Mouse (Mus musculus) myocyte (in vitro differentiated cells): ENCODE data around the gene Rnf186. TPM values are rescaled to one million over a fixed set of nuclear protein-coding genes. Genes with fewer than 3 reads are reported as not detected.
"Not testable (repeated sequence)": the region's sequence is repeated elsewhere in the genome, so short reads cannot be mapped to it uniquely, and the experiment has no call there.

Experiments
- H3K27me3 ChIP-seq: one replicate; pipeline ENCODE4 v1.6.1; 2011; ENCODE audit not compliant: control insufficient read depth, insufficient read depth, insufficient read length
- H3K36me3 ChIP-seq: one replicate; pipeline ENCODE4 v1.6.1; 2011; ENCODE audit not compliant: control insufficient read depth, insufficient read depth
- H3K4me2 ChIP-seq: one replicate; pipeline ENCODE4 v1.6.1; 2011; ENCODE audit warnings: low read depth, control low read depth
- H3K4me3 ChIP-seq: one replicate; pipeline ENCODE4 v1.5.1; 2011; ENCODE audit warnings: mild to moderate bottlenecking, control low read depth, moderate library complexity
- H3K79me2 ChIP-seq: one replicate; pipeline ENCODE4 v1.6.1; 2011; ENCODE audit not compliant: control insufficient read depth, insufficient read depth
- H3ac ChIP-seq: one replicate; pipeline ENCODE4 v1.6.1; 2011; ENCODE audit not compliant: control insufficient read depth, insufficient read length
- CEBPB ChIP-seq: IDR thresholded peaks from 2 replicates; pipeline ENCODE4 v1.6.1; 2011; ENCODE audit warnings: mild to moderate bottlenecking, moderate library complexity; ENCODE audit not compliant: poor library complexity, insufficient read depth, severe bottlenecking
- E2F4 ChIP-seq: IDR thresholded peaks from one replicate; pipeline ENCODE4 v1.6.1; 2011; ENCODE audit warnings: mild to moderate bottlenecking, control low read depth, moderate library complexity; ENCODE audit not compliant: insufficient read depth
- MAX ChIP-seq: IDR thresholded peaks from one replicate; pipeline ENCODE4 v1.6.1; 2011; ENCODE audit warnings: low read depth, mild to moderate bottlenecking, control low read depth
- MYOD1 ChIP-seq, 3 experiments: IDR thresholded peaks; one replicate each; pipeline ENCODE4 v1.6.1; 2011; ENCODE audit warnings: control low read depth in 2 of 3, low read depth in 2 of 3, mild to moderate bottlenecking in 2 of 3, moderate library complexity in 1 of 3; ENCODE audit not compliant: insufficient read length in 2 of 3, control insufficient read depth in 1 of 3
- MYOG ChIP-seq, 3 experiments: IDR thresholded peaks; one replicate each; pipeline ENCODE4 v1.6.1; 2011; ENCODE audit warnings: control low read depth in 2 of 3, low read depth in 2 of 3, mild to moderate bottlenecking in 2 of 3; ENCODE audit not compliant: insufficient read length in 2 of 3, control insufficient read depth in 1 of 3, insufficient read depth in 1 of 3
- POLR2A ChIP-seq: IDR thresholded peaks from one replicate; pipeline ENCODE4 v1.6.1; 2011; ENCODE audit warnings: low read depth, mild to moderate bottlenecking, control low read depth, moderate library complexity; ENCODE audit not compliant: insufficient read length
- POLR2AphosphoS2 ChIP-seq: IDR thresholded peaks from one replicate; pipeline ENCODE4 v1.6.1; 2011; ENCODE audit warnings: low read depth, control low read depth; ENCODE audit not compliant: insufficient read length
- REST ChIP-seq: IDR thresholded peaks from one replicate; pipeline ENCODE4 v1.6.1; 2011; ENCODE audit warnings: mild to moderate bottlenecking, control low read depth, moderate library complexity; ENCODE audit not compliant: insufficient read depth, insufficient read length
- SRF ChIP-seq: IDR thresholded peaks from one replicate; pipeline ENCODE4 v1.6.1; 2011; ENCODE audit warnings: low read depth; ENCODE audit not compliant: control insufficient read depth, insufficient read length
- TCF12 ChIP-seq: IDR thresholded peaks from one replicate; pipeline ENCODE4 v1.6.1; 2011; ENCODE audit warnings: mild to moderate bottlenecking, control low read depth; ENCODE audit not compliant: poor library complexity, insufficient read depth, severe bottlenecking
- TCF3 ChIP-seq: IDR thresholded peaks from one replicate; pipeline ENCODE4 v1.6.1; 2011; ENCODE audit warnings: low read depth, control low read depth; ENCODE audit not compliant: insufficient read length
- USF1 ChIP-seq: IDR thresholded peaks from one replicate; pipeline ENCODE4 v1.6.1; 2011; ENCODE audit warnings: low read depth, mild to moderate bottlenecking, control low read depth, moderate library complexity
- polyA plus RNA-seq: library from polyadenylated mRNA; unstranded; fragments of >200 nt; fragmentation: generic; extraction: Trizol; gene quantifications from one replicate; pipeline ENCODE4 v1.2.1, GENCODE M21; 2012; ENCODE audit warnings: missing spikeins

Gene Rnf186
- polyA plus RNA-seq, 1 experiment, result not detected

DNA sequence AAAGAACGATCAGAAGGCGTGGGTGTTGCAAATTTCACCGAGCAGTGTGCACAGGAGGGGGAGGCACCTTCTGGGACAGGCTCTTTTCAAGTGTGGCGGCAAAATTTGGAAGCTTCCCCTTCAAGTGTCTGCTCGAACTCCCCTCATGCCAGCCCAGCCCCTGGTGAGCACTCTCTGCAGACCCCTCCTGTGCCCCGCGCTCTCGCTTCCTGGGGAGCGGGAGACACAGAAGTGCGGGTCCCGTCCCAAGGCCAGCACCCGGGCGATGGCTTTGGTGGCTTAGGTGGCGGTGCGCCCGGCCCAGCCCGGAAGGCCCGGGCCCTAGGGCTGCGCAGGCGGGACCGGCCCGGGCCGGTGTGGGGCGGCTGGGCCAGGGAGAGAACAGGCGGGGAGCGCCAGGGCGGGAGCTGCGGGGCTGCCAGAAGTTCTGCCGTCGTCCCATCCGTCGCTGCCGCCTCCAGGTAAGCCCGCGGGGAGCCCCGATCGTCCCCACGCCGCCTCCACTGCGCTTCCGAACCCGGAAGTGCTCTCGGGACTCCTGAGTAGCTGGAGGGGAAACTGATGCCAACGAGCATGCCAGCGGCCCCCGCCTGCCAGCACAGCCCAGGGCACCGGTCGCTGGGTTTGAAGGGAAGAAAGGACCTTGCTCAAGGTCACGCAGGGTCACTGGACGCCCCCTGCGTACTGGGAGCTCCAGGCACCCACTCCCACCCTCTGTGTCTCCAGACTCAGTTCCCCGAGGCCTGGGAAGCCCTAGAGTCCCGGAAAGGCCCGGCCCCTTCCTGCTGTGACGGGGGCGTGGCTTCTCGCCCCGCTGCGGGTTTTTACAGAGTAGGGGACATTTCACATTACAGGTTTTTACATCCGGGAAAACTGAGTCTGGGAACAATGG lies 6.2 kb downstream of the Rnf186 start, which contains the start of gene Tmco4:
Gene Tmco4, plus strand, starts transcription at position 62 of the 892 bp plus-strand sequence.
- Histone ChIP-seq H3K4me2 (peak within 1 kb of the TSS; percentile 97), H3K4me3 (peak within 1 kb of the TSS; percentile 43), H3K36me3 (no peaks in the 10 kb centered on the region), H3K27me3 (no peaks in the 10 kb centered on the region), H3ac (peak within 1 kb of the TSS; percentile 61), H3K79me2 (no peaks in the 10 kb centered on the region)
- TF ChIP-seq E2F4, result no peak
- no peak for TF ChIP-seq TCF3
- no peak for TF ChIP-seq MAX
- peak; percentile 73 for TF ChIP-seq POLR2AphosphoS2
- no peak for TF ChIP-seq MYOD1 (IDR thresholded peaks at IDR 0.05; ENCODE audit: control insufficient read depth in 1 of 3, insufficient read length in 2 of 3, low read depth in 2 of 3)
- TF ChIP-seq USF1, result no peak
- no peak for TF ChIP-seq MYOG (IDR thresholded peaks at IDR 0.05; ENCODE audit: control insufficient read depth in 1 of 3, insufficient read depth in 1 of 3, insufficient read length in 2 of 3, low read depth in 2 of 3)
- no peak for TF ChIP-seq REST
- no peak for TF ChIP-seq SRF
- peak; percentile 84 for TF ChIP-seq POLR2A
- TF ChIP-seq CEBPB, result no peak
- TF ChIP-seq TCF12, result no peak

GRCm38 (mm10) chr4:138973719-138974115 lies 6.8 kb downstream of the Rnf186 start:
- Histone ChIP-seq H3K4me3 (peak overlapping the region; percentile 43), H3K79me2 (no peaks in the 10 kb centered on the region), H3K27me3 (no peaks in the 10 kb centered on the region), H3K36me3 (no peaks in the 10 kb centered on the region), H3ac (peak overlapping the region; percentile 61), H3K4me2 (peak overlapping the region; percentile 97)
- no peak for TF ChIP-seq CEBPB
- no peak for TF ChIP-seq MAX
- no peak for TF ChIP-seq E2F4
- TF ChIP-seq POLR2AphosphoS2, result no peak
- no peak for TF ChIP-seq MYOG (IDR thresholded peaks at IDR 0.05; ENCODE audit: control insufficient read depth in 1 of 3, insufficient read depth in 1 of 3, insufficient read length in 2 of 3, low read depth in 2 of 3)
- TF ChIP-seq MYOD1 (IDR thresholded peaks at IDR 0.05; ENCODE audit: control insufficient read depth in 1 of 3, insufficient read length in 2 of 3, low read depth in 2 of 3), result no peak
- no peak for TF ChIP-seq POLR2A
- TF ChIP-seq SRF, result no peak
- TF ChIP-seq USF1, result no peak
- no peak for TF ChIP-seq TCF12
- no peak for TF ChIP-seq TCF3
- no peak for TF ChIP-seq REST

DNA sequence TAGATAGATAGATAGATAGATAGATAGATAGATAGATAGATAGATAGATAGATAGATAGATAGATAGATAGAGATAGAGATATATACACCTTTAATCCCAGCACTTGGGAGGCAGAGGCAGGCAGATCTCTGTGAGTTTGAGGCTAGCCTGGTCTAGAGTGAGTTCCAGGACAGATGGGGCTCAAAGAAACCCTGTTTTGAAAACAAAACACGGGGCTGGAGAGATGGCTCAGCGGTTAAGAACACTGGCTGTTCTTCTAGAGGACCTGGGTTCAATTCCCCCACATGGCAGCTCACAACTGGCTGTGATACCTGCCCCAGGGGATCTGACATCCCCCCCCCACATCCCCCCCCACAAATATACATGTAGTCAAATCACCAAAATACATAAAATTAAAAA lies 7.6 kb downstream of the Rnf186 start:
- H3K4me3 ChIP-seq, H3ac ChIP-seq, H3K4me2 ChIP-seq, H3K79me2 ChIP-seq, H3K36me3 ChIP-seq, H3K27me3 ChIP-seq: not testable (repeated sequence)

GRCm38 (mm10) chr4:138975194-138975593 lies 8.3 kb downstream of the Rnf186 start:
- no peak overlapping the region for H3ac ChIP-seq

More at GRCm38 (mm10) chr4:138975194-138975593, 8.3 kb downstream of the Rnf186 start:
- no peaks in the 10 kb centered on the region for H3K79me2 ChIP-seq
- H3K36me3 ChIP-seq, result no peaks in the 10 kb centered on the region
- H3K27me3 ChIP-seq, result no peaks in the 10 kb centered on the region
- H3K4me2 ChIP-seq, result no peak overlapping the region
- no peak overlapping the region for H3K4me3 ChIP-seq
- TF ChIP-seq CEBPB (no peak), MAX (no peak), TCF3 (no peak), POLR2A (no peak), TCF12 (no peak), E2F4 (no peak), POLR2AphosphoS2 (no peak), USF1 (no peak), MYOG (IDR thresholded peaks at IDR 0.05; ENCODE audit: control insufficient read depth in 1 of 3, insufficient read depth in 1 of 3, insufficient read length in 2 of 3, low read depth in 2 of 3) (no peak), SRF (no peak), MYOD1 (IDR thresholded peaks at IDR 0.05; ENCODE audit: control insufficient read depth in 1 of 3, insufficient read length in 2 of 3, low read depth in 2 of 3) (no peak), REST (no peak)
